Mouse (Mus musculus) bone marrow macrophage, adult 2 months (primary cell): ENCODE results near the gene Tdp1.

Source experiments
- CTCF ChIP-seq: IDR thresholded peaks from 2 replicates; pipeline ENCODE4 v1.5.1; 2012; ENCODE audit warnings: low read depth, mild to moderate bottlenecking, low read length, moderate library complexity
- POLR2A ChIP-seq: IDR thresholded peaks from 2 replicates; pipeline ENCODE4 v1.6.1; 2012; ENCODE audit warnings: mild to moderate bottlenecking, low read depth, low read length, borderline replicate concordance

- TF ChIP-seq CTCF (no peak), POLR2A (no peak)
Measured at GRCm38 (mm10) chr12:99885282-99885901, 1.1 kb downstream of the Tdp1 start.
